Mouse (Mus musculus): ENCODE results near the gene Myh2. TPM values are rescaled to one million over a fixed set of nuclear protein-coding genes. Genes with fewer than 3 reads are reported as not detected.

The Myh2 gene
- total RNA-seq, 2 experiments from 2014 or later, result not detected

DNA sequence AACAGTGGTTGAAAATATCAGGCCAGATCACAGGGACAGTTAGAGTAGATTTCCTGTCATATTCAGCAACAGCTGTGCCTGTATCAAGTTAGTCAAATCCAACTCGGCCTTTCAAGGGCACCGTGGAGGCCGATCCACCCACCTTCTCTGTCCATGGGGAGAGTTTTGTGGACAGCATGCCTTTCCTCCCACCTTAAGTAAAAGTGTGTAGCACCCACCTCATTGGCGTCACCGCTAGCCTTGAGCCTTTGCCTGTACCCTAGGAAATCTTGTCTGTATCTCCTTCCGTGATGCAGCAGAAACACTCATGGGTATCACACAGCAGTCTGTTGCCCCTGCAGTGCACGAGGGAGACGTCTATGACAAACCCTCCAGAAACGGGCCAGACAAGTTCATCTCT is 66.0 kb downstream of the Myh2 start:
- no peak for ATAC-seq (ENCODE audit: poor library complexity, severe bottlenecking)

DNA sequence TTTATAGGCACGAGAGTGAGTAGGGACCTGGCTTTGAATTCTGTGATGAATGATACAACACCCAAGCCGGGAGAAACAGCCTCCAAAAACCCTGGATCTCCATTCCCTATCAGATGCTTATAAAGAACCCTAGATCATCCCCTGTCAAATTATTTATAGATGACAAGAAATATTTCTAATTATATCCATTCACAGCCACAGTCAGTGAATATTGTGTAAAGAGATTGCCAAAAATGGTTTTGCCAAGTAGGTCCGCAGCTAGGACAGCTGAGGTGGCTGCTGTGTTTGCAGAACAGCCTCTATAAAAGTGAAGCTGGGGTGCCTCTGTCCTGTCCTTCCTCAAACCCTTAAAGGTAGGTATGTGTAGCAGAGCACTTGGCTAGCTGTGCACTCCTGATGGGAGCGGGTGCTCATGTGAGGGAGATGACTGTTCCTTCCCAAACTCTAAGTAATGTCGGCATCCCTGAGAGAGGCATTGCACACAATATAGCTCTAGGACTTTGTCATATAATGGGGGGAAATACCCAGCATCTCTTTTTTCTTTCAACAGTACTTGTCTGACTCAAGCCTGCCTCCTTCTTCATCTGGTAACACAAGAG is 66.8 kb downstream of the Myh2 start, which contains the start of gene Myh4:
Myh4 (plus strand) TSS at position 549 of the 599 bp plus-strand sequence.
- ATAC-seq (ENCODE audit: poor library complexity, severe bottlenecking), result no peak

DNA sequence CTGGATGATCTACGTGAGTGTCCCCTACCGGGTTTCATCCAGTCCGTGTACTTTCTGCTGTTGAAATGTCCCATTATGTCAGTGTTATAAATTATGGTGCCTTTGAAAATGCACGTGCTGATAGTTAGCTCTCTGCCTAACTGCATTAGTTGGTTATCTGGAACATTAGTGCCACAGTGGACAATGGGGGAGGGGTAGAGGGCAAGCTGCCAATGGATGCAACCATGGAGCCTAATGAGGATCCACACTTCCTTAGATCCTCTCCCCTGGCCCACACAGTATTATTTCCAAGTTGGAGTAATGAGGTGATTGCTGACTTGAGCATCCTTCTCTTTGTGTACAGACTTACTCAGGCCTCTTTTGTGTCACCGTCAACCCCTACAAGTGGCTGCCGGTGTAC is 70.2 kb downstream of the Myh2 start:
- ATAC-seq (ENCODE audit: poor library complexity, severe bottlenecking), result no peak

Other genes with a start within 250 kb of the Myh2 start
- not detected in 2 replicates for gene Tmem238l, start 214.4 kb upstream of the Myh2 start, total RNA-seq (2015)
- not detected in 2 replicates for gene Tmem238l, start 214.4 kb upstream of the Myh2 start, total RNA-seq (2017)
- 2.3 and 2.5 TPM in 2 replicates for gene Tmem220, start 145.9 kb upstream of the Myh2 start, total RNA-seq (2015)
- 1.7 and 3.2 TPM in 2 replicates for gene Tmem220, start 145.9 kb upstream of the Myh2 start, total RNA-seq (2017)
- gene Adprm, start 118.4 kb upstream of the Myh2 start, total RNA-seq (2015), result 37.3 and 38.8 TPM in 2 replicates
- 28.5 and 37.2 TPM in 2 replicates for gene Adprm, start 118.4 kb upstream of the Myh2 start, total RNA-seq (2017)
- 5.5 and 6.7 TPM in 2 replicates for gene Sco1, start 118.4 kb upstream of the Myh2 start, total RNA-seq (2015)
- gene Sco1, start 118.4 kb upstream of the Myh2 start, total RNA-seq (2017), result 19.1 and 20.6 TPM in 2 replicates
- gene Myh3, start 92.7 kb upstream of the Myh2 start, total RNA-seq (2015), result 0.07 TPM in 1 of 2 replicates, not detected in the other
- gene Myh3, start 92.7 kb upstream of the Myh2 start, total RNA-seq (2017), result not detected in 2 replicates
- gene Myh1, start 29.0 kb downstream of the Myh2 start, total RNA-seq (2015), result not detected in 2 replicates
- not detected in 2 replicates for gene Myh1, start 29.0 kb downstream of the Myh2 start, total RNA-seq (2017)
- not detected in 2 replicates for gene Myh4, start 67.0 kb downstream of the Myh2 start, total RNA-seq (2015)
- not detected in 2 replicates for gene Myh4, start 67.0 kb downstream of the Myh2 start, total RNA-seq (2017)
- gene Myh8, start 106.1 kb downstream of the Myh2 start, total RNA-seq (2015), result not detected in 2 replicates
- not detected in 2 replicates for gene Myh8, start 106.1 kb downstream of the Myh2 start, total RNA-seq (2017)
- not detected in 2 replicates for gene Myh13, start 150.6 kb downstream of the Myh2 start, total RNA-seq (2015)
- gene Myh13, start 150.6 kb downstream of the Myh2 start, total RNA-seq (2017), result not detected in 2 replicates

Measured in megakaryocyte, adult 5-6 weeks (primary cell).